Mouse (Mus musculus) frontal cortex, postnatal 36 days (tissue): ENCODE data around the gene Elf1.
"Not testable (repeated sequence)": the region's sequence is repeated elsewhere in the genome, so short reads cannot be mapped to it uniquely, and the experiment has no call there.

Experiments
- DNase-seq, 2 experiments: peaks; one replicate each; pipeline ENCODE4 v3.0.0; 2022; ENCODE audit warnings: low spot score in 2 of 2

The Elf1 gene

GRCm38 (mm10) chr14:79521056-79521455, 40.1 kb downstream of the Elf1 start:
- no peak for DNase-seq

- DNase-seq = no peak
Measured at GRCm38 (mm10) chr14:79521471-79522117, 40.6 kb downstream of the Elf1 start.

- DNase-seq = no peak
Measured at GRCm38 (mm10) chr14:79522387-79522786, 41.4 kb downstream of the Elf1 start.

- DNase-seq = not testable (repeated sequence)
Measured at GRCm38 (mm10) chr14:79526106-79526505, 45.1 kb downstream of the Elf1 start.

GRCm38 (mm10) chr14:79527704-79528103, 46.7 kb downstream of the Elf1 start:
- no peak for DNase-seq

GRCm38 (mm10) chr14:79529581-79530554, 48.9 kb downstream of the Elf1 start:
- DNase-seq = no peak

- DNase-seq = no peak
Measured at GRCm38 (mm10) chr14:79530761-79531160, 49.8 kb downstream of the Elf1 start.

- no peak for DNase-seq
Measured at GRCm38 (mm10) chr14:79532036-79532776, 51.2 kb downstream of the Elf1 start.

- no peak for DNase-seq
Measured at GRCm38 (mm10) chr14:79533350-79533749, 52.4 kb downstream of the Elf1 start.

GRCm38 (mm10) chr14:79534206-79534605, 53.2 kb downstream of the Elf1 start:
- no peak for DNase-seq

GRCm38 (mm10) chr14:79534656-79535055, 53.7 kb downstream of the Elf1 start:
- DNase-seq = not testable (repeated sequence)

GRCm38 (mm10) chr14:79535318-79535717, 54.3 kb downstream of the Elf1 start:
- no peak for DNase-seq

GRCm38 (mm10) chr14:79536011-79536410, 55.0 kb downstream of the Elf1 start:
- DNase-seq = no peak

GRCm38 (mm10) chr14:79536837-79537236, 55.8 kb downstream of the Elf1 start:
- DNase-seq = no peak

- no peak for DNase-seq
Measured at GRCm38 (mm10) chr14:79537463-79537862, 56.5 kb downstream of the Elf1 start.

GRCm38 (mm10) chr14:79537921-79538320, 56.9 kb downstream of the Elf1 start:
- DNase-seq = no peak

GRCm38 (mm10) chr14:79541606-79542005, 60.6 kb downstream of the Elf1 start:
- no peak for DNase-seq

- peak in 1 of 2 experiments; percentile 3 for DNase-seq
Measured at GRCm38 (mm10) chr14:79549343-79549742, 68.3 kb downstream of the Elf1 start.

GRCm38 (mm10) chr14:79551929-79552328, 70.9 kb downstream of the Elf1 start:
- no peak for DNase-seq

- no peak for DNase-seq
Measured at GRCm38 (mm10) chr14:79552854-79553253, 71.9 kb downstream of the Elf1 start.

GRCm38 (mm10) chr14:79557796-79558195, 76.8 kb downstream of the Elf1 start:
- no peak for DNase-seq

GRCm38 (mm10) chr14:79562745-79563144, 81.8 kb downstream of the Elf1 start:
- peak in 1 of 2 experiments; percentile 23 for DNase-seq
